Mouse (Mus musculus): Measurements from ENCODE around the gene Taar7a. TPM values are rescaled to one million over a fixed set of nuclear protein-coding genes. Genes with fewer than 3 reads are reported as not detected.

The Taar7a gene
- polyA plus RNA-seq, 1 experiment from 2014 or later, result not detected

DNA sequence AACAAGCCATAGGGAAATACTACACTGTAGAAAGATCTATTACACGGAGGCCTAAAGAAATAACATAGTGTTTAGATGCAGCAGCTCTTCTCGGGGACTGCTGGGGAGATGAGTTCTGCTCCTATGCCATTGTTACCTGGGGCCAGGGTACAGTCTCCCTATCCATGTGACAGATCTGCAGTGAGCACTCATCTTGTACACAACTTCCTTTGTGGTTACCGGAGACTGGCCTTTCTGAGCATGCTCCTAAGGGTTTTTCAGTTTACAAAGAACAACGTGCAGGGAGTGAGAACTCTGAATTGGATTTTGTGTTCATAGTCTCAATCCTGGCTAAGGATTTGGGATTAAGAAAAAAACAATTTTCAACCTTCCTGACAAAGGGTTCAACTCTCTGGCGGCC, 6.9 kb downstream of the Taar7a start:
- H3K27me3 ChIP-seq (replicated peaks; ENCODE audit: control insufficient read depth, insufficient read depth, low read length), result no peaks in the 10 kb centered on the region
- H3K9ac ChIP-seq (replicated peaks; ENCODE audit: low read depth, low read length), result no peak overlapping the region
- H3K4me2 ChIP-seq (ENCODE audit: low read length), result no peak overlapping the region
- no peaks in the 10 kb centered on the region for H3K4me1 ChIP-seq (replicated peaks; ENCODE audit: control insufficient read depth, insufficient read depth, low read length)
- no peak for ATAC-seq
- H3K4me3 ChIP-seq (replicated peaks; ENCODE audit: low read length), result no peak overlapping the region
- H3K27ac ChIP-seq (ENCODE audit: low read length), result no peak overlapping the region
- no peaks in the 10 kb centered on the region for H3K9me3 ChIP-seq (ENCODE audit: control insufficient read depth, low read length)
- WGBS, result 74% methylated on average over 5 of the region's 5 CpGs
- no peaks in the 10 kb centered on the region for H3K36me3 ChIP-seq (ENCODE audit: control insufficient read depth, insufficient read depth)

DNA sequence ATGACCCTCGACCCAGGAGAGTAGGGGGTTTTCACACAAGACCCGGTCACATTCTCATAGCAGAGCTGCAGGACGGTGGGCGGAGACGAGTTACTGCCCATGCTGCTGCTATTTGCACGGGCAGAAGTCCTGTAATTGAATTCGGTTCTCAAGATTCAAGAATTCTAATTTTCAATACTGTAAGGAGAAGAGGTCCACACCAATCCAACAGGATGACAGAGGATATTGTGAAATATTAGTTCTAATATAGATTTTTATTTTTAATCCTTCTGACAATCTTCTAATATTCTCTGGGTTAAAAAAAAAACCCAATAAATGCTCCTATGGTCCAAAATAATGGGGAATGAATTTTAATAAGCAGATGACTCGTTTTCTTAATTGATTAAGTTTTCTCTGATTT, 7.7 kb downstream of the Taar7a start, which contains the start of gene Taar6:
Taar6 (minus strand) TSS at position 101 of the 400 bp plus-strand sequence.
- 82% methylated on average over 8 of the region's 8 CpGs for WGBS
- no peak for ATAC-seq
- H3K9ac ChIP-seq (replicated peaks; ENCODE audit: low read depth, low read length), result no peak within 1 kb of the TSS
- H3K4me1 ChIP-seq (replicated peaks; ENCODE audit: control insufficient read depth, insufficient read depth, low read length), result no peaks in the 10 kb centered on the region
- H3K27ac ChIP-seq (ENCODE audit: low read length), result no peak within 1 kb of the TSS
- H3K4me3 ChIP-seq (replicated peaks; ENCODE audit: low read length), result no peak within 1 kb of the TSS
- H3K4me2 ChIP-seq (ENCODE audit: low read length), result no peak within 1 kb of the TSS
- no peaks in the 10 kb centered on the region for H3K9me3 ChIP-seq (ENCODE audit: control insufficient read depth, low read length)
- H3K36me3 ChIP-seq (ENCODE audit: control insufficient read depth, insufficient read depth), result no peaks in the 10 kb centered on the region
- H3K27me3 ChIP-seq (replicated peaks; ENCODE audit: control insufficient read depth, insufficient read depth, low read length), result no peaks in the 10 kb centered on the region

DNA sequence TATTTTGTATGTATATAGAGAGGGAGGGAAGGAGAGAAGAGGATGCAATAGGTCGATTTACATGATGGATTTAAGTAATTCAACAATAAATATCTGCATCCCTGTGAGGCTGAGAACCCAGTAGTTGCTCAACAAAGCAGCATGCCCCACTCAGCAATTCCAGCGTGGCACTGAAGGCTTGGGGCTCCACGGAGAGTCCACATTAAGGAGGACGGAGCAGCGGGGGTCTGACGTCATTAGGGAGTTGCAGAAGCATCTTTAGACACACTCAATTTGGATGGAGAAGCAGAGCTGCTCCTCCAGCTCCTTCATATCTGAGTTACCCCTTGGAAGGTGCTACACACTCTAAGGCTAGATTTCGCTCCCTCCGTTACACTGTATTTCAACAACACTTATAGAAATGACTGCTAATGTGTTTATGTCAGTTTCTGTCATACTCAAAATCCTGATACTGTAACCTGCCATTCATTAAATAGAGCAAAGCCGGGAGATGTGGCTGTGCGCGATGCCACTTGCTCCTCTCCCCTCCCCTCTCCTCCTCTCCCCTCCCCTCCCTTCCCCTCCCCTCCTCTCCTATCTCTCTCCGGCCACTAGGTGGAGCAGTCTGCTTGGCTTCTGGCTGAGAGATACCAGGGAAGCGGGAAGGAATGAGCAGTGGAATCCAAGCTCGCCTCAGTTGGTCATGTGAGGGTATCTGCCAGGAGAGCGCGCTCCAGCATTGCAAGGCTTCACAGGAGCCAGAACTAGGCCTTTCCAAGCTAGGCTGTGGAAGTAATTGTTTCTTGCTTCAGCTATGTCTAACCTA, 14.2 kb downstream of the Taar7a start:
- no peak overlapping the region for H3K4me2 ChIP-seq (ENCODE audit: low read length)
- no peak overlapping the region for H3K9ac ChIP-seq (replicated peaks; ENCODE audit: low read depth, low read length)
- H3K27ac ChIP-seq (ENCODE audit: low read length), result no peak overlapping the region
- H3K4me1 ChIP-seq (replicated peaks; ENCODE audit: control insufficient read depth, insufficient read depth, low read length), result no peaks in the 10 kb centered on the region
- no peaks in the 10 kb centered on the region for H3K27me3 ChIP-seq (replicated peaks; ENCODE audit: control insufficient read depth, insufficient read depth, low read length)
- H3K36me3 ChIP-seq (ENCODE audit: control insufficient read depth, insufficient read depth), result no peaks in the 10 kb centered on the region
- 50% methylated on average over 16 of the region's 16 CpGs for WGBS
- no peaks in the 10 kb centered on the region for H3K9me3 ChIP-seq (ENCODE audit: control insufficient read depth, low read length)
- peak; percentile 91 for ATAC-seq
- H3K4me3 ChIP-seq (replicated peaks; ENCODE audit: low read length), result no peak overlapping the region

DNA sequence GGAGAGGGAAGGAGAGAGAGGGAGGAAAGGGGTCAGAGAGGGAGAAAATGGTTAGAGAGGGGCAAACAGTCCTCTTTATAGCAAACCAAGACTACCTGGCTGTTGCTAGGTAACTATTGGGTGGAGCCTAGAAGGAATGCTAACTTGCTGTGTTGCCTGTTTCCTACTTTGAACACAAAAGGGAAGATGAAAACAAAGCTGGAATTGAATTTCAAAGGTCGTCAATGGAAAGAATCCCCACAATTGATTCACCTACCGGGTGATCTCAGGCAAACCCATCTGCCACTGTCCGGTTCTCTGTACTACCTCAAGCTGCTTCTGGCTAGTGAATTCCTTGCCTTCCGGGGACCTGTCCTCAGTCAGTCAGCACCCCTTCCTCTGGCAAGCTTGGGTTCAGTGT, 15.3 kb downstream of the Taar7a start:
- no peak overlapping the region for H3K9ac ChIP-seq (replicated peaks; ENCODE audit: low read depth, low read length)
- no peak overlapping the region for H3K27ac ChIP-seq (ENCODE audit: low read length)
- no peak overlapping the region for H3K4me3 ChIP-seq (replicated peaks; ENCODE audit: low read length)
- WGBS, result 32% methylated on average over 4 of the region's 4 CpGs
- H3K4me2 ChIP-seq (ENCODE audit: low read length), result no peak overlapping the region
- ATAC-seq, result no peak
- no peaks in the 10 kb centered on the region for H3K36me3 ChIP-seq (ENCODE audit: control insufficient read depth, insufficient read depth)
- no peaks in the 10 kb centered on the region for H3K4me1 ChIP-seq (replicated peaks; ENCODE audit: control insufficient read depth, insufficient read depth, low read length)
- H3K27me3 ChIP-seq (replicated peaks; ENCODE audit: control insufficient read depth, insufficient read depth, low read length), result no peaks in the 10 kb centered on the region
- no peaks in the 10 kb centered on the region for H3K9me3 ChIP-seq (ENCODE audit: control insufficient read depth, low read length)

DNA sequence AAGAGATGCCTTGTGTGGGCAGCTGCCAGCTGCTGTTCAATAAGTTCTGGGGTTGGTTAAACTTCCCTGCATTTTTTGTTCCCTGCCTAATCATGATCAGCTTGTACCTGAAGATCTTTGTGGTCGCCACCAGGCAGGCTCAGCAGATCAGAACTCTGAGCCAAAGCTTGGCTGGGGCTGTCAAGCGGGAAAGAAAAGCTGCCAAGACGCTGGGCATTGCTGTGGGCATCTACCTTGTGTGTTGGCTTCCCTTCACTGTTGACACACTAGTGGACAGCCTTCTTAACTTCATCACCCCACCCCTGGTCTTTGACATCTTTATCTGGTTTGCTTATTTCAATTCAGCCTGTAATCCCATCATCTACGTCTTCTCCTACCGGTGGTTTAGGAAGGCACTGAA, 22.0 kb downstream of the Taar7a start:
- Histone ChIP-seq H3K36me3 (ENCODE audit: control insufficient read depth, insufficient read depth) (no peaks in the 10 kb centered on the region), H3K27me3 (replicated peaks; ENCODE audit: control insufficient read depth, insufficient read depth, low read length) (no peaks in the 10 kb centered on the region), H3K4me3 (replicated peaks; ENCODE audit: low read length) (no peak overlapping the region), H3K9me3 (ENCODE audit: control insufficient read depth, low read length) (no peaks in the 10 kb centered on the region), H3K27ac (ENCODE audit: low read length) (no peak overlapping the region), H3K4me2 (ENCODE audit: low read length) (no peak overlapping the region), H3K9ac (replicated peaks; ENCODE audit: low read depth, low read length) (no peak overlapping the region), H3K4me1 (replicated peaks; ENCODE audit: control insufficient read depth, insufficient read depth, low read length) (no peaks in the 10 kb centered on the region)
- 92% methylated on average over 5 of the region's 5 CpGs for WGBS
- ATAC-seq, result no peak

DNA sequence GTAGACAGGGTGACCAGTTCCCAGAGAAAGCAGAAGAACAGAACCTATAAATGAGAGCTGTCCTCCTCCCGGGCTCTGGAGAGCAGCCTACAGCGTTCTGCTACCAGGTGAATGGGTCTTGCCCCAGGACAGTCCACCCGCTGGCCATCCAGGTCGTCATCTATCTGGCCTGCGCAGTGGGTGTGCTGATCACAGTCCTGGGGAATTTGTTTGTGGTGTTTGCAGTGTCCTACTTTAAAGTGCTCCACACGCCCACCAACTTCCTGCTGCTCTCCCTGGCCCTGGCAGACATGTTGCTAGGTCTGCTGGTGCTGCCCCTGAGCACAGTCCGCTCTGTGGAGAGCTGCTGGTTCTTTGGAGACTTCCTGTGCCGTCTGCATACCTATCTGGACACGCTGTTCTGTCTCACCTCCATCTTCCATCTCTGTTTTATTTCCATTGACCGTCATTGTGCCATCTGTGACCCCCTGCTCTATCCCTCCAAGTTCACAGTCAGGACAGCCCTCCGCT, 22.6 kb downstream of the Taar7a start, which contains the start of gene Taar5:
Taar5 (plus strand) TSS at position 51 of the 510 bp plus-strand sequence.
- Histone ChIP-seq H3K4me1 (replicated peaks; ENCODE audit: control insufficient read depth, insufficient read depth, low read length) (no peaks in the 10 kb centered on the region), H3K27me3 (replicated peaks; ENCODE audit: control insufficient read depth, insufficient read depth, low read length) (no peaks in the 10 kb centered on the region), H3K9ac (replicated peaks; ENCODE audit: low read depth, low read length) (no peak within 1 kb of the TSS), H3K4me2 (ENCODE audit: low read length) (no peak within 1 kb of the TSS), H3K4me3 (replicated peaks; ENCODE audit: low read length) (no peak within 1 kb of the TSS), H3K9me3 (ENCODE audit: control insufficient read depth, low read length) (no peaks in the 10 kb centered on the region), H3K36me3 (ENCODE audit: control insufficient read depth, insufficient read depth) (no peaks in the 10 kb centered on the region), H3K27ac (ENCODE audit: low read length) (no peak within 1 kb of the TSS)
- ATAC-seq, result no peak
- 92% methylated on average over 11 of the region's 11 CpGs for WGBS

DNA sequence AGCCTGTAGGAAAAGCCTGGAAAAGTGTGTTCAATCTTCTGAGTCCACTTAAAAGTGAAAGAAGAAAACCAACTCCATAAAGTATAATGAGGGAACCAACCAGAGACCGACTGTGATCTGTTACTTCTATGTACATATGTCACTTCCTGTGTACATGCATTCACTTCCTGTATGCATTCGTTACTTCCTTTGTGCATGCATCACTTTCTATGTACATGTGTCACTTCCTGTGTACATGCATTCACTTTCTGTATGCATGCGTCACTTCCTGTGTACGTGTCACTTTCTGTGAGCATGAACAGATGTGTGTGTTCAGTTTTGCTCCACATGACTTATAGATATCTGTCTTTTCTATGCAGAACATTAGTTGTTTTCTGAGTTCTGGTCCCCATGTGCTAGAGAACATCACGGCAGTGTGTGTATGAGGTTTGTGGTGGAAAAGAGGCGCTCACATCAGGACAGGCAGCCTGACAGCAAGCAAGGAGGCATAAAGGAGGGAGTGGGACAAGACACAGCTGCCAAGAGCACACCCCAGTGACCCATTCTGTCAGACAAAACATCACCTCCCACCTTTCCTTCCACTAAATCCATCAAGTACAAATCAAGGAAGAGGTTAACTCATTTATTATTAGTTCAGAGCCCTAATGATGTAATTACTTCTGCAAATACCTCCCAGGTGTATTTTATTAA, 28.2 kb downstream of the Taar7a start:
- Histone ChIP-seq H3K36me3 (ENCODE audit: control insufficient read depth, insufficient read depth) (no peaks in the 10 kb centered on the region), H3K27me3 (replicated peaks; ENCODE audit: control insufficient read depth, insufficient read depth, low read length) (no peaks in the 10 kb centered on the region), H3K27ac (ENCODE audit: low read length) (no peak overlapping the region), H3K4me1 (replicated peaks; ENCODE audit: control insufficient read depth, insufficient read depth, low read length) (no peaks in the 10 kb centered on the region), H3K4me3 (replicated peaks; ENCODE audit: low read length) (no peak overlapping the region), H3K9me3 (ENCODE audit: control insufficient read depth, low read length) (no peaks in the 10 kb centered on the region), H3K9ac (replicated peaks; ENCODE audit: low read depth, low read length) (no peak overlapping the region), H3K4me2 (ENCODE audit: low read length) (no peak overlapping the region)
- 90% methylated on average over 6 of the region's 6 CpGs for WGBS
- ATAC-seq, result no peak

DNA sequence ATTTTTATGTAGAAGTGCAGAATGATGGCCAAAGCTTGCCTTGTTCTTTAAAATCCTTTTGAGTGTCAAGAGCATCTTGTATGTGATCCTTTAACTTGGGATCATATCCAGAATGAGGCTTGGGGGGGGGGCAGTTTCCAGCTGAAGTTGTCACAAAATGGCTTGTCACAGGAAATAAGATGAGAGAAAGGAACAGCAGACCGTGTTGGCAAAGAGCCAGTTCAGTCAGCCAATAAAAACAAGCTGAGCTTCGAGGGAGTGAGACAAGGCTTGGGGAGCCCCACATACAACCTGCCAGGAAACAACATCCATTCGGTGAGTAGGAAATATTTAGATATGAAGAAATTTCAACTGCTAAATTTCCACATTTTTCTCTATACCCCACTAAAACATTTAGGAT, 29.8 kb downstream of the Taar7a start:
- H3K27me3 ChIP-seq (replicated peaks; ENCODE audit: control insufficient read depth, insufficient read depth, low read length), result no peaks in the 10 kb centered on the region
- no peaks in the 10 kb centered on the region for H3K9me3 ChIP-seq (ENCODE audit: control insufficient read depth, low read length)
- no peak overlapping the region for H3K4me3 ChIP-seq (replicated peaks; ENCODE audit: low read length)
- peak; percentile 57; the same call in 1 of the 2 replicates for ATAC-seq
- no peaks in the 10 kb centered on the region for H3K36me3 ChIP-seq (ENCODE audit: control insufficient read depth, insufficient read depth)
- 37% methylated on average over 3 of the region's 3 CpGs for WGBS
- H3K4me2 ChIP-seq (ENCODE audit: low read length), result no peak overlapping the region
- no peaks in the 10 kb centered on the region for H3K4me1 ChIP-seq (replicated peaks; ENCODE audit: control insufficient read depth, insufficient read depth, low read length)
- no peak overlapping the region for H3K9ac ChIP-seq (replicated peaks; ENCODE audit: low read depth, low read length)
- no peak overlapping the region for H3K27ac ChIP-seq (ENCODE audit: low read length)

DNA sequence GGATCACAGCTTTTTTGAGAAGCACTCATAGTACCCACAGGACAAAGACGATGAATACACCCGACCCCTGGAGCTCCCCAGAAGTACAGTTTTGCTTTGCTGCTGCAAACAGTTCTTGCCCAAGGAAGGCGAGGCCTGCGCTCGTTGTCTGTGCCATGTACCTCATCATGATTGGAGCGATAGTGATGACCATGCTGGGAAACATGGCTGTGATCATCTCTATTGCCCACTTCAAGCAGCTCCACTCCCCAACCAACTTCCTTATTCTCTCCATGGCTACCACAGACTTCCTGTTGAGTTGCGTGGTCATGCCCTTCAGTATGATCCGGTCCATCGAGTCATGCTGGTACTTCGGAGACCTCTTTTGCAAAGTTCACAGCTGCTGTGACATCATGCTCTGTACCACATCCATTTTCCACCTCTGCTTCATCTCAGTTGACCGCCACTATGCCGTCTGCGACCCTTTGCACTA, 32.8 kb downstream of the Taar7a start, which contains the start of gene Taar4:
Taar4 (plus strand) TSS at position 51 of the 472 bp plus-strand sequence.
- no peaks in the 10 kb centered on the region for H3K9me3 ChIP-seq (ENCODE audit: control insufficient read depth, low read length)
- 98% methylated on average over 13 of the region's 13 CpGs for WGBS
- no peaks in the 10 kb centered on the region for H3K27me3 ChIP-seq (replicated peaks; ENCODE audit: control insufficient read depth, insufficient read depth, low read length)
- no peak within 1 kb of the TSS for H3K9ac ChIP-seq (replicated peaks; ENCODE audit: low read depth, low read length)
- ATAC-seq, result no peak
- no peak within 1 kb of the TSS for H3K27ac ChIP-seq (ENCODE audit: low read length)
- no peaks in the 10 kb centered on the region for H3K36me3 ChIP-seq (ENCODE audit: control insufficient read depth, insufficient read depth)
- H3K4me1 ChIP-seq (replicated peaks; ENCODE audit: control insufficient read depth, insufficient read depth, low read length), result no peaks in the 10 kb centered on the region
- no peak within 1 kb of the TSS for H3K4me2 ChIP-seq (ENCODE audit: low read length)
- no peak within 1 kb of the TSS for H3K4me3 ChIP-seq (replicated peaks; ENCODE audit: low read length)
